Mouse (Mus musculus): ENCODE results near the gene Prodh2.

DNA sequence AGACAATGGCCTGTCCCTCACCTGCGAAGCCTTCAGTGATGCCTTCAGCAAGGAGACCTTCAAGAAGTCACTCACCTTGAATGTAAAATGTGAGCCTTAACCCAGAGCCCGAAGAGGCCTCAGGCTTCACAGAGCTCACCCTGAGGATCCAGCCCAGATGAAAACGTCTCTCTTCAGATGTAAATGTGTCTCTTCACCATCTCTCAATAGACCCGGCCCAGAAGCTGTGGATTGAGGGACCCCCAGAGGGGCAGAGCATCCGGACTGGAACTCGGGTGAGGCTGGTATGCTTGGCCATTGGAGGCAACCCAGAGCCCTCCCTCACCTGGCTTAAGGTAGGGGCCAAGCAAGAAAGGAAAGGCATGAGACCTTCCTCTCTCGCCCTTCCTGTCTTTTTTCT lies 29.9 kb upstream of the Prodh2 start:
- TF ChIP-seq POLR2A (IDR thresholded peaks at IDR 0.05; ENCODE audit: insufficient read depth, low read length) = no peak
- no peak for TF ChIP-seq CTCF (IDR thresholded peaks at IDR 0.05; ENCODE audit: low read depth, low read length)

Measured in ES-Bruce4 (cell line).